9 mouse cellular contexts compared by ENCODE assay signal in genomic region chr1:171815545-171816439, GRCm38 (mm10). TPM values are rescaled to one million over a fixed set of nuclear protein-coding genes. Genes with fewer than 3 reads are reported as not detected.
DNase-seq lines count a peak whose midpoint lies in the region; ATAC-seq and TF ChIP-seq lines count a peak whose summit lies in the region.
"Had no signal": no experiment of that assay in that cellular context is flagged by ENCODE, and none has a peak within 500 bp of the region (broad histone marks: within the 10 kb centered on the region; RNA-seq: fewer than 3 reads in every experiment).

No protein-coding gene starts in this region.

- H3K9ac ChIP-seq in forebrain, embryonic 15.5 days (replicated peaks), result no peak overlapping the region
- no peak overlapping the region for H3K9ac ChIP-seq in intestine, postnatal 0 days (ENCODE audit: low read depth, low read length)
- no peak overlapping the region for H3K9ac ChIP-seq in lung, embryonic 14.5 days
- H3K9ac ChIP-seq: heart, embryonic 13.5 days had no signal

- H3K27me3 ChIP-seq in spleen, adult 2 months (ENCODE audit: control insufficient read depth, insufficient read depth, low read length), result no peaks in the 10 kb centered on the region
- H3K27me3 ChIP-seq in forebrain, embryonic 15.5 days, result no peaks in the 10 kb centered on the region
- no peaks in the 10 kb centered on the region for H3K27me3 ChIP-seq in intestine, postnatal 0 days (replicated peaks; ENCODE audit: control insufficient read depth, insufficient read depth, low read length)
- H3K27me3 ChIP-seq in lung, embryonic 14.5 days (ENCODE audit: insufficient read depth, low read length), result no peaks in the 10 kb centered on the region
- H3K27me3 ChIP-seq: heart, embryonic 13.5 days had no signal

- no peak overlapping the region for H3K27ac ChIP-seq in spleen, adult 2 months (ENCODE audit: insufficient read depth, low read length)
- no peak overlapping the region for H3K27ac ChIP-seq in forebrain, embryonic 15.5 days (replicated peaks)
- no peak overlapping the region for H3K27ac ChIP-seq in intestine, postnatal 0 days (ENCODE audit: low read depth, low read length)
- no peak overlapping the region for H3K27ac ChIP-seq in lung, embryonic 14.5 days (ENCODE audit: low read depth)
- H3K27ac ChIP-seq: heart, embryonic 13.5 days had no signal

- peak; percentile 99 for ATAC-seq in forebrain, embryonic 15.5 days (replicated peaks)
- ATAC-seq in intestine, postnatal 0 days, result 0 out of 2 replicates have a peak, but pooled peaks have one; percentile 45
- ATAC-seq in lung, embryonic 14.5 days (ENCODE audit: insufficient read depth), result peak; percentile 96
- ATAC-seq in neutrophil, adult 5-6 weeks (ENCODE audit: extremely low read depth, insufficient number of reproducible peaks, low FRiP score, poor library complexity, severe bottlenecking), result peak; percentile 100

- H3K9me3 ChIP-seq in forebrain, embryonic 15.5 days, result no peaks in the 10 kb centered on the region
- H3K9me3 ChIP-seq in intestine, postnatal 0 days (ENCODE audit: control insufficient read depth), result no peaks in the 10 kb centered on the region
- H3K9me3 ChIP-seq in lung, embryonic 14.5 days (ENCODE audit: low read depth, low read length), result no peaks in the 10 kb centered on the region
- H3K9me3 ChIP-seq: heart, embryonic 13.5 days had no signal

- no peak overlapping the region for H3K4me3 ChIP-seq in spleen, adult 2 months (ENCODE audit: extremely low read depth, insufficient read depth, insufficient read length)
- no peak overlapping the region for H3K4me3 ChIP-seq in forebrain, embryonic 15.5 days
- H3K4me3 ChIP-seq in intestine, postnatal 0 days (ENCODE audit: low read depth, low read length), result no peak overlapping the region
- no peak overlapping the region for H3K4me3 ChIP-seq in lung, embryonic 14.5 days (ENCODE audit: low read depth, low read length)
- H3K4me3 ChIP-seq: heart, embryonic 13.5 days had no signal

- no peak for TF ChIP-seq POLR2A in spleen, adult 2 months (IDR thresholded peaks at IDR 0.05; ENCODE audit: low read depth, low read length)

- H3K4me2 ChIP-seq in forebrain, embryonic 15.5 days (replicated peaks), result no peak overlapping the region
- H3K4me2 ChIP-seq in intestine, postnatal 0 days (replicated peaks; ENCODE audit: low read depth), result no peak overlapping the region
- H3K4me2 ChIP-seq in lung, embryonic 14.5 days, result no peak overlapping the region
- H3K4me2 ChIP-seq: heart, embryonic 13.5 days had no signal

- peaks cover 2% of the 10 kb centered on the region for H3K4me1 ChIP-seq in spleen, adult 2 months (ENCODE audit: control insufficient read depth, insufficient read depth, insufficient read length)
- no peaks in the 10 kb centered on the region for H3K4me1 ChIP-seq in forebrain, embryonic 15.5 days
- no peaks in the 10 kb centered on the region for H3K4me1 ChIP-seq in intestine, postnatal 0 days (replicated peaks; ENCODE audit: control insufficient read depth, insufficient read depth, low read length)
- H3K4me1 ChIP-seq in lung, embryonic 14.5 days (ENCODE audit: insufficient read depth), result no peaks in the 10 kb centered on the region
- H3K4me1 ChIP-seq: heart, embryonic 13.5 days had no signal

- TF ChIP-seq CTCF in spleen, adult 2 months (IDR thresholded peaks at IDR 0.05; ENCODE audit: extremely low read depth, insufficient read depth, insufficient read length, insufficient replicate concordance), result peak; percentile 10; the same call in 1 of the 2 replicates
- peak; percentile 86 for TF ChIP-seq CTCF in intestine, postnatal 0 days (IDR thresholded peaks at IDR 0.05; ENCODE audit: low read depth)
- TF ChIP-seq CTCF in lung, embryonic 14.5 days (IDR thresholded peaks at IDR 0.05; ENCODE audit: low read depth), result peak; percentile 89

- DNase-seq in spleen, adult 2 months (ENCODE audit: low read depth in 1 of 2, low spot score in 2 of 2), result peak; percentile 23 to 80
- DNase-seq in spleen, postnatal 14 days (ENCODE audit: low spot score in 2 of 2), result no peak
- DNase-seq in brain, embryonic 18.5 days (ENCODE audit: low read depth, low spot score), result peak; percentile 46
- DNase-seq in lung, embryonic 14.5 days, result peak; percentile 82
- no peak for DNase-seq in testis, postnatal 10 days (ENCODE audit: low spot score)

- no peaks in the 10 kb centered on the region for H3K36me3 ChIP-seq in spleen, adult 2 months (ENCODE audit: control insufficient read depth, insufficient read depth, low read length)
- no peaks in the 10 kb centered on the region for H3K36me3 ChIP-seq in forebrain, embryonic 15.5 days
- no peaks in the 10 kb centered on the region for H3K36me3 ChIP-seq in intestine, postnatal 0 days (ENCODE audit: control insufficient read depth, insufficient read depth)
- H3K36me3 ChIP-seq in lung, embryonic 14.5 days (ENCODE audit: insufficient read depth), result no peaks in the 10 kb centered on the region
- H3K36me3 ChIP-seq: heart, embryonic 13.5 days had no signal

- 12% methylated on average over 8 of the region's 8 CpGs for WGBS in spleen, adult 2 months
- 19% methylated on average over 8 of the region's 8 CpGs for WGBS in forebrain, embryonic 15.5 days
- 12% methylated on average over 8 of the region's 8 CpGs for whole genome bisulfite sequencing in intestine, postnatal 0 days
- 12% methylated on average over 8 of the region's 8 CpGs for WGBS in lung, embryonic 14.5 days

RNA-seq across cellular contexts. Expression of gene Cd84, which starts 23.7 kb away (rescaled TPM):
- polyA plus RNA-seq in spleen, adult 2 months (2012; rRNA removed), result 8.4 and 10.9 TPM in 2 replicates
- 1.3 and 1.6 TPM in 2 replicates for polyA plus RNA-seq in forebrain, embryonic 15.5 days (2015; fragmentation: Nextera tagmentation; extraction: Ambion mirVana)
- polyA plus RNA-seq in intestine, postnatal 0 days (2015; fragmentation: Nextera tagmentation; extraction: Ambion mirVana), result 1.5 and 1.9 TPM in 2 replicates
- polyA plus RNA-seq in lung, embryonic 14.5 days (2014; fragmentation: Nextera tagmentation; extraction: Ambion mirVana), result 1.6 and 2.0 TPM in 2 replicates
- 346 and 366 TPM in 2 replicates for total RNA-seq in neutrophil, adult 5-6 weeks (2017)

RNA-seq across cellular contexts. Expression of gene Slamf1, which starts 48.9 kb away (rescaled TPM):
- 3.7 and 4.5 TPM in 2 replicates for polyA plus RNA-seq in spleen, adult 2 months (2012; rRNA removed)
- polyA plus RNA-seq in forebrain, embryonic 15.5 days (2015; fragmentation: Nextera tagmentation; extraction: Ambion mirVana), result 0.13 and 0.14 TPM in 2 replicates
- polyA plus RNA-seq in intestine, postnatal 0 days (2015; fragmentation: Nextera tagmentation; extraction: Ambion mirVana), result 0.14 TPM in 1 of 2 replicates, not detected in the other
- polyA plus RNA-seq in lung, embryonic 14.5 days (2014; fragmentation: Nextera tagmentation; extraction: Ambion mirVana), result 0.42 and 1.1 TPM in 2 replicates
- 24.2 and 25.7 TPM in 2 replicates for total RNA-seq in neutrophil, adult 5-6 weeks (2017)

Comparison
In these comparisons a context has a peak if more than half of its experiments do, and no peak if none do; other contexts are left out.
1. DNase-seq: peak in spleen, adult 2 months (2 of 2), brain, embryonic 18.5 days (single experiment) and lung, embryonic 14.5 days (single experiment); none in spleen, postnatal 14 days (0 of 2) and testis, postnatal 10 days (single experiment).
2. CTCF ChIP-seq: peak in every context shown above with its lines; median percentile 89 in lung, embryonic 14.5 days; 86 in intestine, postnatal 0 days; 10 in spleen, adult 2 months.
3. ATAC-seq: peak in every context shown above with its lines; median percentile 100 in neutrophil, adult 5-6 weeks; 99 in forebrain, embryonic 15.5 days; 96 in lung, embryonic 14.5 days; 45 in intestine, postnatal 0 days.